Mouse (Mus musculus) thymus, postnatal 10 days (tissue): ENCODE data around the gene Hist1h4m.
A peak's percentile ranks its signal among the peaks of the same experiment; 100 is the strongest.
"Not testable (repeated sequence)": the region's sequence is repeated elsewhere in the genome, so short reads cannot be mapped to it uniquely, and the experiment has no call there.

Experiments
- DNase-seq, 2 experiments: peaks; one replicate each; pipeline ENCODE4 v3.0.0; 2021; ENCODE audit warnings: low spot score in 2 of 2

The Hist1h4m gene

GRCm38 (mm10) chr13:21811539-21811938 is at the start of gene Hist1h4m:
Gene Hist1h4m, plus strand, starts transcription at chr13:21811746.
- peak; percentile 53 to 60 for DNase-seq

GRCm38 (mm10) chr13:21778814-21779766 is 32.5 kb upstream of the Hist1h4m start:
- peak; percentile 74 for DNase-seq

- DNase-seq: peak; percentile 76 to 87
Measured at GRCm38 (mm10) chr13:21779767-21780731, 31.5 kb upstream of the Hist1h4m start, which contains the start of gene Hist1h1b. Gene Hist1h1b, minus strand, starts transcription at chr13:21780625.

- no peak for DNase-seq
Measured at GRCm38 (mm10) chr13:21781021-21781555, 30.5 kb upstream of the Hist1h4m start.

GRCm38 (mm10) chr13:21781639-21782038 is 29.9 kb upstream of the Hist1h4m start:
- no peak for DNase-seq

- peak in 1 of 2 experiments; percentile 32 for DNase-seq
Measured at GRCm38 (mm10) chr13:21782361-21783254, 28.9 kb upstream of the Hist1h4m start.

- DNase-seq: peak; percentile 62 to 79
Measured at GRCm38 (mm10) chr13:21783255-21783617, 28.3 kb upstream of the Hist1h4m start, which contains the start of gene Hist1h3i. Gene Hist1h3i, minus strand, starts transcription at chr13:21783370.

GRCm38 (mm10) chr13:21783734-21784161 is 27.8 kb upstream of the Hist1h4m start:
- DNase-seq: peak; percentile 26 to 52

GRCm38 (mm10) chr13:21784311-21784710 is 27.2 kb upstream of the Hist1h4m start:
- no peak for DNase-seq

GRCm38 (mm10) chr13:21786189-21786898 is 25.2 kb upstream of the Hist1h4m start:
- no peak for DNase-seq

GRCm38 (mm10) chr13:21786899-21787629 is 24.5 kb upstream of the Hist1h4m start, which contains the start of the genes Hist1h2an and Hist1h2bp:
Gene Hist1h2an, minus strand, starts transcription at chr13:21787218.
Gene Hist1h2bp, plus strand, starts transcription at chr13:21787461.
- peak; percentile 82 to 88 for DNase-seq

- no peak for DNase-seq
Measured at GRCm38 (mm10) chr13:21787760-21788593, 23.6 kb upstream of the Hist1h4m start.

GRCm38 (mm10) chr13:21789925-21790324 is 21.6 kb upstream of the Hist1h4m start:
- no peak for DNase-seq

GRCm38 (mm10) chr13:21790601-21791283 is 20.8 kb upstream of the Hist1h4m start:
- DNase-seq: no peak

- no peak for DNase-seq
Measured at GRCm38 (mm10) chr13:21795584-21795983, 16.0 kb upstream of the Hist1h4m start.

- not testable (repeated sequence) for DNase-seq
Measured at GRCm38 (mm10) chr13:21797163-21797562, 14.4 kb upstream of the Hist1h4m start.

- not testable (repeated sequence) for DNase-seq
Measured at GRCm38 (mm10) chr13:21803058-21803457, 8.5 kb upstream of the Hist1h4m start.
